Mouse (Mus musculus) brain, embryonic 14.5 days (tissue): ENCODE measurements around the gene Gm4952. TPM values are rescaled to one million over a fixed set of nuclear protein-coding genes. Genes with fewer than 3 reads are reported as not detected.
"Not testable (repeated sequence)": the region's sequence is repeated elsewhere in the genome, so short reads cannot be mapped to it uniquely, and the experiment has no call there.

Experiments used
- DNase-seq: peaks from one replicate; pipeline ENCODE4 v3.0.0-alpha.2; 2011; ENCODE audit warnings: low read depth
- CTCF ChIP-seq: fragments of 200-500 bp; IDR thresholded peaks from 2 replicates; pipeline ENCODE4 v1.5.1; 2012; ENCODE audit warnings: inconsistent platforms, mild to moderate bottlenecking, moderate library complexity, borderline replicate concordance; ENCODE audit not compliant: insufficient read depth, insufficient read length; ENCODE audit errors: extremely low read depth
- POLR2A ChIP-seq: fragments of 200-500 bp; IDR thresholded peaks from 2 replicates; pipeline ENCODE4 v1.6.1; 2012; ENCODE audit warnings: mild to moderate bottlenecking, inconsistent platforms, borderline replicate concordance; ENCODE audit not compliant: poor library complexity, insufficient read depth, insufficient read length, severe bottlenecking; ENCODE audit errors: extremely low read depth
- polyA plus RNA-seq: library from polyadenylated mRNA; depleted of rRNA; stranded (reverse); fragments of >200 nt; gene quantifications from 2 replicates; pipeline ENCODE4 v1.2.3, GENCODE M21; 2012; rRNA removed

Gm4952 gene
- polyA plus RNA-seq, 1 experiment: 0.07 TPM

- TF ChIP-seq POLR2A: no peak
- no peak for TF ChIP-seq CTCF
- no peak for DNase-seq
Measured at GRCm38 (mm10) chr19:12608336-12608735, 8.6 kb downstream of the Gm4952 start.

DNA sequence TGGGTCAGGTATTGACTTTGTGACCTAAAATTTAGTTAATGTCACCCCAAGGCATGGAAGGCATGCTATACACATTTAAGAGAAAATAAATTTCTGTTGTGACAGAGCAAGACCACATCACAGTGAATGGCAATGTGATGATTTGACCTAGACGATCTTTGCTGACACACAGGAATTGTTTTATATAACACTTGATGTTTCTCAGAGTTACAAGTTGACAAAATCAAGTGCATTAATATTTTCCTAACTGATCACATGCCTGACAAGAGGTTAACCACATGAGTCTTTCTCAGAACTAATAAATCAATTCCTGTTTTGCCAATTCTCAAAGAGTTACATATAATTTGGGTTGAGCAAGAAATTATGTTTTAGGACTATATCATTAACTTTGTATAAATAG, 13.9 kb downstream of the Gm4952 start:
- TF ChIP-seq CTCF (no peak), POLR2A (no peak)
- no peak for DNase-seq

DNA sequence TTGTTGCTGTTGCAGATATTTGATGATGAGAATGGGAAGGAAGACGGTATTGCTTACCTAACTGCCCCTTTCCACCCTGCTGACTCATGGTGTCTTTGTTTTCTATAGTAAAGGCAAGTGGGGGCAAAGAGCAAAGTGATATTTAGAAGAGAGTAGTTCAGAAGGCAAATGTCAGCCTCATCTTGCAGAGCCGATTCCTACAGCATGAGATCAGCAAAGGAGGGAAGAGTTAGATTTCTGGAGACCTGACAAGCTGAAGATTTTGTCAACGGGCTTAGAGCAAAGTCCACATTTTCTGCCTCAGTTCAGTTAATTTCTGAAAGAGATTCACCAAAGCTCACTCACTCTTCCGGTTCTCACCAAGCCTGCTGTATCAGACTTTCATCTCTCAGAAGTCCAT, 33.4 kb downstream of the Gm4952 start, which contains the start of gene Glyat:
Gene Glyat (plus strand): TSS at position 133 of the 400 bp plus-strand sequence.
- no peak for DNase-seq
- TF ChIP-seq CTCF (no peak), POLR2A (no peak)

GRCm38 (mm10) chr19:12634259-12634658, 34.5 kb downstream of the Gm4952 start:
- no peak for DNase-seq
- no peak for TF ChIP-seq CTCF
- TF ChIP-seq POLR2A: no peak

DNA sequence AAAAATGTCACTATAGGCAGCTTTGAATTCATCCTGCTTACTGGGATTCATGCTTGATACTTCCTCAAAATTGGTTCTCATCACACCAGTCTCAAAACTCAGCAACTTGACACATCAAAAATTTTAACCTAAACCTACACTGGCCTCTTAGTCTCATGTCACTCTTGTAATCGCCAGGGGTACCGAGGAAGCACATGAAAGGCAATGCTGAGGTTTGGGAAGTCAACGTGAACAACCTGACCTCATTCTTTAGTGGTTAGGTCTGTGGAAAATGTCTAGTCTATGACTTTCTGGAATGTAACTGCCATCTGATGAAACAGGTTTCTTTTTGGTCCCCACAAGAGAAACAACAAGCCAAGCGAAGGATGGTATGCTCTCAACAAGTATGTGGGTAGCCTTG, 35.2 kb downstream of the Gm4952 start:
- TF ChIP-seq CTCF (no peak), POLR2A (no peak)
- no peak for DNase-seq

GRCm38 (mm10) chr19:12636863-12637262, 37.1 kb downstream of the Gm4952 start:
- TF ChIP-seq POLR2A (no peak), CTCF (no peak)
- DNase-seq: no peak

GRCm38 (mm10) chr19:12638049-12638448, 38.3 kb downstream of the Gm4952 start:
- DNase-seq: no peak
- no peak for TF ChIP-seq POLR2A
- TF ChIP-seq CTCF: no peak

- TF ChIP-seq CTCF (no peak), POLR2A (no peak)
- DNase-seq: no peak
Measured at GRCm38 (mm10) chr19:12649511-12649910, 49.7 kb downstream of the Gm4952 start.

DNA sequence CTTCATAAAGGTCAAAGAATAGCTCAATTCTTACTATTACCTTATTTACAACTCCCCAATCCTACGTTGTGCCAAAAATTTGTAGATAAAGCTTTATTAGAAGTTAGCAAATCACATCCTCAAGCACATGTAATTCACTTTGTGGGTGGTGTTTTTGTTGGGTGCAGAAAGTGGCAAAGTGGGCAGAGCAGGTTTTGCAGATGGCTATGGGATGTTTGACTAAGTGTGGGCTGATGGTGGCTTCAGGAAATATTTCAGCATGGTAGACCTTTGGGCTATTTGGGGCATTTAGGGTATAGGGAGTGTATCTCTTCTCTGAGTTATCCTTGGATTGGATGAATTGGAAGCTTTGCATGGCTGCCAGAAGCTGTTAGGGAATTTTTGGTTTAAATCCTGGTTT, 66.4 kb downstream of the Gm4952 start:
- no peak for DNase-seq
- TF ChIP-seq POLR2A: no peak
- TF ChIP-seq CTCF: no peak

DNA sequence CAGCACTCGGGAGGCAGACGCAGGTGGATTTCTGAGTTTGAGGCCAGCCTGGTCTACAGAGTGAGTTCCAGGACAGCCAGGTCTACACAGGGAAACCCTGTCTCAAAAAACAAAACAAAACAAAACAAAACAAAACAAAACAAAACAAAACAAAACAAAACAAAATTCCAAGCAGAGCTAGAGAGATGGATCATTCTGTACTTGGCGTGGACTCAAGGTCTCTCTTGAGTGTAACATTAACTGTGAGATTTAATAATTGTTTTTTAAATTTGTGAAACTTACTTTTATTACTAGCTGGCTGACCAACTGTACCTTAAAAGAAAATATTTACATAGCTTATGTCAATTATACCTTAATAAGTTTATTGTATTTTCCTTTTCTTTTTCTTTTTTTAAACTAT, 68.8 kb downstream of the Gm4952 start:
- not testable (repeated sequence) for DNase-seq

- no peak for TF ChIP-seq CTCF
- DNase-seq: no peak
Measured at GRCm38 (mm10) chr19:12670139-12670538, 70.4 kb downstream of the Gm4952 start, which contains the start of gene Olfr1442. TSS of gene Olfr1442 (plus strand) at chr19:12670439.

DNA sequence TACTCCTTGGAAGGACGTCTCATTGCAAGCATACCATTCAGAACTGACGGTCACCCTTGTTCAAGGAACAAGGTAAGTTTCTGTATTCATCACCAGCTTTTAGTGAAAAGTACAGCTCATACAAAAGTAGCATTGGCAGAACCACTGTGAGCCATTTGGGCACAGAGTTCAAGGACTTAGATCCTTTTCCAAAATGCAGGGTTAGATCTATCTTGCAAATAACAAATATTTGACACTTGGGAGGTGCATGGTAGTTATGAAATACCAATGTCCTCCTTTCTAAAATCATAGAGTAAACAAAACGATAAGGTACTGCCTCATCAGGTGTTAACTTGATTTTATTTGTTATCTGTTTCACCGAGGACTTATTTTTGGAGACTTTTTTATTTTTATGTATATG, 71.3 kb downstream of the Gm4952 start:
- DNase-seq: no peak
- TF ChIP-seq CTCF (no peak), POLR2A (no peak)

DNA sequence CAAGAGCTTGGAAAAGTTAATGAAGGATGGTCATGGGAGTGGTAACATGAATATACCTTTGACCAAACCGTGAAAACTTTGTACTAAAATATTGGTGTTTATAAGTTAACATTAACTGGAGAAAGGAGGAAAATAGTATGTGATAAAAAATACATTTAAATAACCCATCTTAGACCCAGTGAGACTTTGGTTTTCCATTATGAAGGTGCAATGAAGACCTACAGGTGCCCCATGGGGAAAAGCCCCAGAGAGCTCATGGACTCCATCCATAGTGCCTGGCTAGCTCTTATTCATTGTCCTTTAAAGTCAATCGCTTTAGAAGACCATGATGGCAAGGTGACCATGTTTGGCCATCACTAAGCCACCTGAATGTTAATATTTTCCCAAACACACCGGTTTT, 78.0 kb downstream of the Gm4952 start, which contains the start of gene Olfr1443:
Gene Olfr1443 (plus strand): TSS at position 301 of the 400 bp plus-strand sequence.
- no peak for TF ChIP-seq POLR2A
- TF ChIP-seq CTCF: no peak
- no peak for DNase-seq

Other genes starting within 250 kb of the Gm4952 start
- gene Olfr1440, start 212.7 kb upstream of the Gm4952 start, polyA plus RNA-seq: not detected in 2 replicates
- gene Olfr1441, start 182.5 kb upstream of the Gm4952 start, polyA plus RNA-seq: not detected in 2 replicates
- gene Pfpl, start 172.1 kb upstream of the Gm4952 start, polyA plus RNA-seq: not detected in 2 replicates
- 1.9 and 2.8 TPM in 2 replicates for gene Mpeg1, start 139.2 kb upstream of the Gm4952 start, polyA plus RNA-seq
- gene Dtx4, start 98.5 kb upstream of the Gm4952 start, polyA plus RNA-seq: 23.5 and 50.1 TPM in 2 replicates
- 5.0 and 6.4 TPM in 2 replicates for gene Fam111a, start 54.2 kb upstream of the Gm4952 start, polyA plus RNA-seq
- not detected in 2 replicates for gene Glyat, start 33.3 kb downstream of the Gm4952 start, polyA plus RNA-seq
- not detected in 2 replicates for gene Olfr1442, start 70.5 kb downstream of the Gm4952 start, polyA plus RNA-seq
- not detected in 2 replicates for gene Olfr1443, start 78.1 kb downstream of the Gm4952 start, polyA plus RNA-seq
- gene Keg1, start 95.8 kb downstream of the Gm4952 start, polyA plus RNA-seq: not detected in 2 replicates
- 2.4 and 3.9 TPM in 2 replicates for gene Cntf, start 165.7 kb downstream of the Gm4952 start, polyA plus RNA-seq
- 37.5 and 41.0 TPM in 2 replicates for gene Zfp91, start 196.2 kb downstream of the Gm4952 start, polyA plus RNA-seq
- 1.4 and 1.6 TPM in 2 replicates for gene Lpxn, start 196.2 kb downstream of the Gm4952 start, polyA plus RNA-seq
- not detected in 2 replicates for gene Gm5244, start 246.7 kb downstream of the Gm4952 start, polyA plus RNA-seq